Mouse (Mus musculus) urinary bladder, postnatal 0 days (tissue): ENCODE measurements around the gene Csf2. TPM values are rescaled to one million over a fixed set of nuclear protein-coding genes. Genes with fewer than 3 reads are reported as not detected.

ENCODE experiments used
- polyA plus RNA-seq: library from polyadenylated mRNA; unstranded; fragments of >200 nt; fragmentation: Nextera tagmentation; extraction: Ambion mirVana; gene quantifications from 2 replicates; pipeline ENCODE4 v1.2.1, GENCODE M21; 2015

Csf2 gene
- polyA plus RNA-seq: not detected in 2 replicates

GRCm38 (mm10) chr11:54248940-54249717, at the start of gene Csf2:
Gene Csf2, minus strand, starts transcription at chr11:54249667.

DNA sequence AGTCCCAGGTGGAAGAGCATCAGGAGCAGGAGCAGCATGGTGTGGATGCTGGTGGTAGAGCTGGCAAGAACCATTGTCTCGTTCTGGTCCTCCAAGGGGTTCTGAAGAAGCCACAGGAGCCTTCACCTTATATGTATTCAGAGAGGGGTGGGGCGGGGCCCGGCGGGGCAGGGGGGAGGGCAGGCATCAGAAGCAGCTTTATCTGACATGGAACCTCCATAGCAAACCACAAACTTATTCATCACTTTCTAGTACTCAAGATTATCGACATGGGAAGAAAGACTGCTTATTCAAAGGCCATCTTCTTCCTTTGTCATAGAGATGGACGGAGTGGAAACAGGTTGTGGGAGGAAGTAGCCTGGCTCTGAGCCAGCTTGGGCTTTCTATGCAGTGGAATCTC, 17.7 kb upstream of the Csf2 start, which contains the start of gene Il3:
Gene Il3 (minus strand): TSS at position 101 of the 400 bp plus-strand sequence.

Other genes with a start within 250 kb of the Csf2 start
- gene Slc22a4, start 221.6 kb downstream of the Csf2 start, polyA plus RNA-seq: 0.92 and 2.0 TPM in 2 replicates
- gene Pdlim4, start 180.7 kb downstream of the Csf2 start, polyA plus RNA-seq: 115 and 138 TPM in 2 replicates
- 39.9 and 56.8 TPM in 2 replicates for gene P4ha2, start 149.6 kb downstream of the Csf2 start, polyA plus RNA-seq
- gene Il3, start 17.6 kb upstream of the Csf2 start, polyA plus RNA-seq: not detected in 2 replicates
- 0.13 and 0.24 TPM in 2 replicates for gene Acsl6, start 54.1 kb upstream of the Csf2 start, polyA plus RNA-seq
- not detected in 2 replicates for gene Meikin, start 121.0 kb upstream of the Csf2 start, polyA plus RNA-seq
- 4.1 and 5.0 TPM in 2 replicates for gene Fnip1, start 188.5 kb upstream of the Csf2 start, polyA plus RNA-seq